Mouse (Mus musculus): ENCODE data around the gene Znrd1. TPM values are rescaled to one million over a fixed set of nuclear protein-coding genes. Genes with fewer than 3 reads are reported as not detected.

Znrd1 gene
- polyA plus RNA-seq, 1 experiment from 2014 or later = 97.2 TPM

DNA sequence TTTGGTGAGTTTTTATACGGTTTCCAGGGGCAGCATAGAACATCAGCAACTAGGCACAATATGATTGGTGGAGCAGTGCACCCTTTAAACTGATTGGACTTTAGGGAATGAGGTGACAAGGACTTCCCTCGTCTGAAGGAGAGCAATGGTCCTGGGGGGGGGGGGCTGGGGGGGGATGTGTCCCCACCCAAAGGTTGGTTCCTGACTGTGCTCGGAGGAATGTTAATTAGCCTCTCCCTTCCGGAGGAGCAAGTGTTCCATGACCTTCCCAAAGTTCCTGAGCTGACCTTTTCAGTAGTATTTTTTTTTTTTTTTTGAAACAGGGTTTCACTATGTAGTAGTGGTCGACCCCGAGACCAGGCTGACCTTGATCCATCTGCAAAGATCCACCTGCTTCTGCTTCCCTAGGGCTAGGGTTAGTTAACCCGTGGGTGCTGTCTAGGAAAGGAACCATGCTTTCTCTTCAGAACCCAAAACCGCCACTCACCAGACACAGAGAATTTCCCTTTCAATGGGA, 15.0 kb upstream of the Znrd1 start:
- no peak overlapping the region for H3K9ac ChIP-seq (replicated peaks; ENCODE audit: low read depth, low read length)
- ATAC-seq (ENCODE audit: insufficient number of reproducible peaks, insufficient read depth, low FRiP score, low read depth) = no peak
- H3K27ac ChIP-seq (ENCODE audit: low read length) = no peak overlapping the region
- no peak overlapping the region for H3K4me2 ChIP-seq (replicated peaks; ENCODE audit: low read depth, low read length)
- 64% methylated on average over 8 of the region's 8 CpGs for WGBS
- H3K36me3 ChIP-seq (ENCODE audit: control insufficient read depth, insufficient read depth, low read length) = no peaks in the 10 kb centered on the region
- H3K9me3 ChIP-seq (ENCODE audit: control insufficient read depth, low read depth, low read length) = no peaks in the 10 kb centered on the region
- no peaks in the 10 kb centered on the region for H3K27me3 ChIP-seq (ENCODE audit: control insufficient read depth, insufficient read depth, low read length)
- no peak overlapping the region for H3K4me3 ChIP-seq (ENCODE audit: low read depth, low read length)
- no peaks in the 10 kb centered on the region for H3K4me1 ChIP-seq (ENCODE audit: control insufficient read depth, insufficient read depth, low read length)

DNA sequence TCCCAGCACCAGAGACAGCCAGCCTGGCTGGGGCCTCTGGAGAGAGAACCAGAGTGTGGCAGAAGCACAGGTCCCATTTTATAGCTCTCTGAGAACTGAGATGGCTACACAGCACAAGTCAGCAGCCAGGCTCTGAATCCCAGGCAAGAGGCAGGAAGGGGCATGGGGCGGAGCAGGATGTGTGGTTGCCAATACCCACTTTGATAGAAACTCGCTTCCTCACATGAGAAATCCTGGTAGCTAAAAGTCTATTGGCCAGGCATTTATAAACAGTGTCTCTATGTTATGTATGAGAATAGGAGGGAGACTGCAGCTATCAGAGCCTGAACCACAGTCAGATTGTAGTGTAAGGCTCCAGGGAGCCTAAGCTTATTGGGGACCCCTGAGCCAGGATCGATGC, 14.4 kb upstream of the Znrd1 start:
- 75% methylated on average over 3 of the region's 3 CpGs for WGBS
- Histone ChIP-seq H3K9ac (replicated peaks; ENCODE audit: low read depth, low read length) (no peak overlapping the region), H3K4me2 (replicated peaks; ENCODE audit: low read depth, low read length) (no peak overlapping the region), H3K4me1 (ENCODE audit: control insufficient read depth, insufficient read depth, low read length) (no peaks in the 10 kb centered on the region), H3K27ac (ENCODE audit: low read length) (no peak overlapping the region), H3K4me3 (ENCODE audit: low read depth, low read length) (no peak overlapping the region), H3K36me3 (ENCODE audit: control insufficient read depth, insufficient read depth, low read length) (no peaks in the 10 kb centered on the region), H3K27me3 (ENCODE audit: control insufficient read depth, insufficient read depth, low read length) (no peaks in the 10 kb centered on the region), H3K9me3 (ENCODE audit: control insufficient read depth, low read depth, low read length) (no peaks in the 10 kb centered on the region)
- no peak for ATAC-seq (ENCODE audit: insufficient number of reproducible peaks, insufficient read depth, low FRiP score, low read depth)

DNA sequence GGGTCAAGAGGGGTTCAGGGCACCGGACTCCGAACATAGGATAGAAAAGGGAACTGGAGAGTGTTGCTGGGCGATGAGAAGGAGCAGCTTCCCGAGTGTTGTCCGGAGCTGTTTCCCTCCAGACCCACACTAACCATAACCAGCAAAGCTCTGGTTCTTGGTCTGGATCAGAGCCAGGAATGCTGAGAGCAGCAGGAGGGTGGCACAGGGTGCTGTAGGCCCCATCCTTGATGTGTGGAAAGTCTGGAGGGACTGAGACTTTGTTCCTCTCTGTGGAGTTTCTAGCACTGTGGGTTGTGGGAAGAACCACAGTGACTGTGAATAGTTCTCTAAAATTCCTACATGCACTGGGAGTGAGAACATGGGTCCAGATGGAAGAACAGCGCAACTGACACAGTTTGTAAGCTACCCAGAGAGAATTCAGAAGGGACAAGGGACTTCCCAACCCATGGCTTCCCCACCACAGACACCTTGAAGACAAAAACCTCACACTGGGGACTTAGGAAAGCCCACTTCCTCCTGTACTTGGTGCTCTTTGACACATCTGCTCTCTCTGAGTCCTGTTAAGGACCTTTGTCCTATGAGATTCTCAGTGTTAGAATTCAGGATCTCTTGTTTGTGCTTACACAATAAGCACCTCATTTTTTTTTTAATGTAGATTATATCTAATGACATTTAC, 13.0 kb upstream of the Znrd1 start:
- H3K36me3 ChIP-seq (ENCODE audit: control insufficient read depth, insufficient read depth, low read length) = no peaks in the 10 kb centered on the region
- H3K4me1 ChIP-seq (ENCODE audit: control insufficient read depth, insufficient read depth, low read length) = no peaks in the 10 kb centered on the region
- H3K4me2 ChIP-seq (replicated peaks; ENCODE audit: low read depth, low read length) = no peak overlapping the region
- H3K27me3 ChIP-seq (ENCODE audit: control insufficient read depth, insufficient read depth, low read length) = no peaks in the 10 kb centered on the region
- no peak overlapping the region for H3K27ac ChIP-seq (ENCODE audit: low read length)
- H3K9me3 ChIP-seq (ENCODE audit: control insufficient read depth, low read depth, low read length) = no peaks in the 10 kb centered on the region
- 80% methylated on average over 6 of the region's 6 CpGs for WGBS
- H3K4me3 ChIP-seq (ENCODE audit: low read depth, low read length) = no peak overlapping the region
- ATAC-seq (ENCODE audit: insufficient number of reproducible peaks, insufficient read depth, low FRiP score, low read depth) = no peak
- no peak overlapping the region for H3K9ac ChIP-seq (replicated peaks; ENCODE audit: low read depth, low read length)

DNA sequence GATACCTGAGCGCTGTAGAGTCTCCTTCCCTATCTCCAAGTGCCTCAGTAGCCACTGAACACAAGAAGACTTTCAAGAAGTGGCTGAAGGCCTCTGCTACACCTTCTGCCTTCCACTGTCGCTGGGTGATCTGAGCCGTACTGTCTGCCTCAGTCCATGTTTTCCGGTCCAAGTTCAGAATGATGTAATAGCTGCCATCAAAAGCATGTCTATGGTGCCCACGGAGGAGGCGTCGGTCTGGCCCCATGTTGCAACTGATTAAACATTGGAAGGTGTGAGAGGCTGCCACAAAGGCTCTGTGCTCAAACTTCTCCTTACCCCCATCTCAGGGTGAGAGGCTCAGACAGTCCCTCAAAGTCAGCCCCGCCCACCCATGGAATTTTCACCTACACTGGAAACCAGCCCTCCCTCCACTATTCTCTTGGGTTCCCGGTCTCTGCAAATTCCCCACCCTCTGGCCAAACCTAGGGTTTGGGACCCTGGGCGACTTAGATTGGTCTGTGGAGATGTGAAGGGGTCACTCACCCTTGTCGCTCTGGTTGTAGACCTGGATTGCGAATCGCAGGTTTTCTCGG, 12.0 kb upstream of the Znrd1 start:
- H3K27me3 ChIP-seq (ENCODE audit: control insufficient read depth, insufficient read depth, low read length) = no peaks in the 10 kb centered on the region
- ATAC-seq (ENCODE audit: insufficient number of reproducible peaks, insufficient read depth, low FRiP score, low read depth) = no peak
- WGBS = 75% methylated on average over 14 of the region's 14 CpGs

DNA sequence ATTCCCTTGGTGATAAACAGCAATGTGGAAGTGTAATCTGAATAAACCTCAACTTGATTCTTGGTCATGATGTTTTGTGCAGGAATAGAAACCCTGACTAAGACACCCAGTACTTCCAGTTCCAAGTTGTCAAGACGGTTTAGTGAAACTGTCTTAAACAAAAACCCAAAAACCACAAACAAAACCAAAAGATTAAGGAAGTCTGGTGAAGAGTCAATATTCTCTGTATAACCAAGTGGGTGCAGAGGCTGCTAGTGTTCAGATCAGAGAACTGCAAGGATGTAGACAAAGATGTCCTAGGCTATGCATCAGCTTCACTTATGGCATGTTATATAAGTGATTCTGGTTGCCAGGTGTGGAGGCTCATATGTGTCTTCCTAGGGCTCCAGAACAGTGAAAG, 8.5 kb upstream of the Znrd1 start:
- H3K27ac ChIP-seq (ENCODE audit: low read length) = no peak overlapping the region
- 81% methylated on average over 1 of the region's 1 CpGs for WGBS
- H3K36me3 ChIP-seq (ENCODE audit: control insufficient read depth, insufficient read depth, low read length) = no peaks in the 10 kb centered on the region
- no peaks in the 10 kb centered on the region for H3K4me1 ChIP-seq (ENCODE audit: control insufficient read depth, insufficient read depth, low read length)
- H3K4me2 ChIP-seq (replicated peaks; ENCODE audit: low read depth, low read length) = no peak overlapping the region
- H3K4me3 ChIP-seq (ENCODE audit: low read depth, low read length) = no peak overlapping the region
- ATAC-seq (ENCODE audit: insufficient number of reproducible peaks, insufficient read depth, low FRiP score, low read depth) = no peak
- no peak overlapping the region for H3K9ac ChIP-seq (replicated peaks; ENCODE audit: low read depth, low read length)
- no peaks in the 10 kb centered on the region for H3K9me3 ChIP-seq (ENCODE audit: control insufficient read depth, low read depth, low read length)
- no peaks in the 10 kb centered on the region for H3K27me3 ChIP-seq (ENCODE audit: control insufficient read depth, insufficient read depth, low read length)

More for the DNA sequence above, 12.0 kb upstream of the Znrd1 start:
- no peak overlapping the region for H3K4me3 ChIP-seq (ENCODE audit: low read depth, low read length)
- no peaks in the 10 kb centered on the region for H3K9me3 ChIP-seq (ENCODE audit: control insufficient read depth, low read depth, low read length)
- H3K4me2 ChIP-seq (replicated peaks; ENCODE audit: low read depth, low read length) = no peak overlapping the region
- H3K27ac ChIP-seq (ENCODE audit: low read length) = no peak overlapping the region
- H3K9ac ChIP-seq (replicated peaks; ENCODE audit: low read depth, low read length) = no peak overlapping the region
- no peaks in the 10 kb centered on the region for H3K36me3 ChIP-seq (ENCODE audit: control insufficient read depth, insufficient read depth, low read length)
- H3K4me1 ChIP-seq (ENCODE audit: control insufficient read depth, insufficient read depth, low read length) = no peaks in the 10 kb centered on the region

DNA sequence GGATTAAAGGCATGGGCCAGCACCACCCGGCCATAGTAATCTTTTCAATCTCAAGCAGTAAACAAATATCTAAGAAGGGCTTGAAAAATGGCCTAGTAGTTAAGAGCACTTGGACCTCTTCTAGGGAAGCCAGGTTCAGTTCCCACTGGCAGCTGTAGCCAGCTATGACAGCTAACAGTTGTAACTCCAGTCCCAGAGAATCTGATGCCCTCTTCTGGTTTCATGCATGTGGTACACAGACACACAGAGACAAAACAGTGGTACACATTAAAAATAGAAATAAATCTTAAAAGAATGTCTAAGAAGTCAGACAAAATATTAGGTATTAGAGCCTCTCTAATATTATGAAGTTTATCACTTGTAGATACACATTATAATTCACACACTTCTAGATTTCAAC, 2.8 kb upstream of the Znrd1 start:
- 37% methylated on average over 1 of the region's 1 CpGs for WGBS
- H3K4me1 ChIP-seq (ENCODE audit: control insufficient read depth, insufficient read depth, low read length) = peaks cover 5% of the 10 kb centered on the region; the same call in 1 of the 2 replicates
- no peak overlapping the region for H3K9ac ChIP-seq (replicated peaks; ENCODE audit: low read depth, low read length)
- no peak overlapping the region for H3K27ac ChIP-seq (ENCODE audit: low read length)
- no peaks in the 10 kb centered on the region; the same call in 1 of the 2 replicates for H3K36me3 ChIP-seq (ENCODE audit: control insufficient read depth, insufficient read depth, low read length)
- H3K4me2 ChIP-seq (replicated peaks; ENCODE audit: low read depth, low read length) = no peak overlapping the region
- no peak for ATAC-seq (ENCODE audit: insufficient number of reproducible peaks, insufficient read depth, low FRiP score, low read depth)
- no peaks in the 10 kb centered on the region for H3K9me3 ChIP-seq (ENCODE audit: control insufficient read depth, low read depth, low read length)
- no peaks in the 10 kb centered on the region for H3K27me3 ChIP-seq (ENCODE audit: control insufficient read depth, insufficient read depth, low read length)
- H3K4me3 ChIP-seq (ENCODE audit: low read depth, low read length) = no peak overlapping the region

DNA sequence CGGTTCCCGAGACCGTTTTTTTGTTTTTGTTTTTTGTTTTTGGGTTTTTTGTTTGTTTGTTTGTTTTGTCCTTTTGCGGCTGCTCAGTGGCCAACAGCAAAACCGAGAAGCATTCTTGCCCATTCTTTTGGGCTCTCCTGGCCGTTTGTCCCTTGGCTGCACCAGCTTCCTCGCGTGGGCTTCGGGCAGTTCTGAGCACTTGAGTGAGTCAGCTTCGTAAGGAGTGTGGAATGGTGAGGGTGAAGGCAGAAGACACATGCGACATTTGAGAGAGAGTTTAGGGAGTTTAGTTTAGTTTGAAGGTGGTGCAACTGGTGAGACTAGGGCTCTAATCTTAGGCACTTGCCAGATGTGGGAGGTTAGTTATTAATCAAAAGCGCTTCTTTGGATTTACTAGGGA, 525 bp upstream of the Znrd1 start:
- 0 out of 2 replicates have a peak, but pooled peaks have one; percentile 14 for ATAC-seq (ENCODE audit: insufficient number of reproducible peaks, insufficient read depth, low FRiP score, low read depth)

DNA sequence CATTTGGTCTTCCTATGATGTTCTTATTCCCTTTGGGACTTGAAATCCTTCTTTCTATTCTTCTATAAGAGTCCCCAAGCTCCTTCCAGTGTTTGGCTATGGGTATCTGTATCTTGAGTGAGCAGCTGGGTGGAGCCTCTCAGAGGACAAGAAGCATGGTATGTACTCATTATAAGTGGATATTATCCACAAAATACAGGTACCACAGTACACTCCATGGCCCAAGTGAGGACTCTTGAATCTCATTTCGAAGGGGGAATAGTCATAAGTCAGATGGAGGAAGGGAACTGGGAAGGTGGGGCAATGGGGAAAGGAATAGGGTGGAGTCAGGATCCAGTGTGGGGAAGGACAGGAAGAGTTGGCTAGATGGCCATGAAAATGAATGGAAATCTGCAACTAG, 5.3 kb downstream of the Znrd1 start:
- Histone ChIP-seq H3K9me3 (ENCODE audit: control insufficient read depth, low read depth, low read length) (no peaks in the 10 kb centered on the region), H3K27me3 (ENCODE audit: control insufficient read depth, insufficient read depth, low read length) (no peaks in the 10 kb centered on the region), H3K4me2 (replicated peaks; ENCODE audit: low read depth, low read length) (no peak overlapping the region), H3K27ac (ENCODE audit: low read length) (no peak overlapping the region), H3K4me1 (ENCODE audit: control insufficient read depth, insufficient read depth, low read length) (peaks cover 8% of the 10 kb centered on the region), H3K9ac (replicated peaks; ENCODE audit: low read depth, low read length) (no peak overlapping the region), H3K4me3 (ENCODE audit: low read depth, low read length) (no peak overlapping the region), H3K36me3 (ENCODE audit: control insufficient read depth, insufficient read depth, low read length) (peaks cover 21% of the 10 kb centered on the region)
- 89% methylated on average over 1 of the region's 1 CpGs for WGBS
- ATAC-seq (ENCODE audit: insufficient number of reproducible peaks, insufficient read depth, low FRiP score, low read depth) = no peak

More for the DNA sequence above, 525 bp upstream of the Znrd1 start:
- Histone ChIP-seq H3K9me3 (ENCODE audit: control insufficient read depth, low read depth, low read length) (no peaks in the 10 kb centered on the region), H3K4me2 (replicated peaks; ENCODE audit: low read depth, low read length) (peak overlapping the region; percentile 63), H3K36me3 (ENCODE audit: control insufficient read depth, insufficient read depth, low read length) (peaks cover 9% of the 10 kb centered on the region; the same call in 1 of the 2 replicates), H3K4me1 (ENCODE audit: control insufficient read depth, insufficient read depth, low read length) (peaks cover 5% of the 10 kb centered on the region; the same call in 1 of the 2 replicates), H3K4me3 (ENCODE audit: low read depth, low read length) (peak overlapping the region; percentile 64), H3K27ac (ENCODE audit: low read length) (no peak overlapping the region), H3K9ac (replicated peaks; ENCODE audit: low read depth, low read length) (peak overlapping the region; percentile 54), H3K27me3 (ENCODE audit: control insufficient read depth, insufficient read depth, low read length) (no peaks in the 10 kb centered on the region)
- 8% methylated on average over 12 of the region's 12 CpGs for WGBS

All from stomach, embryonic 14.5 days (tissue).